Mouse (Mus musculus) cortical plate, adult 2 months (tissue): ENCODE results near the gene Myct1. TPM values are rescaled to one million over a fixed set of nuclear protein-coding genes. Genes with fewer than 3 reads are reported as not detected.

ENCODE experiments used
- H3K27ac ChIP-seq: fragments of 200-500 bp; 2 replicates; pipeline ENCODE4 v1.5.1; 2012; ENCODE audit warnings: low read length, control low read depth, inconsistent platforms; ENCODE audit not compliant: insufficient read depth
- H3K4me1 ChIP-seq: fragments of 200-500 bp; 2 replicates; pipeline ENCODE4 v1.6.1; 2011; ENCODE audit warnings: low read length; ENCODE audit not compliant: control insufficient read depth, insufficient read depth
- H3K4me3 ChIP-seq: fragments of 200-500 bp; 2 replicates; pipeline ENCODE4 v1.5.1; 2011; ENCODE audit warnings: mild to moderate bottlenecking, low read length, control low read depth; ENCODE audit not compliant: insufficient read depth
- CTCF ChIP-seq: fragments of 200-500 bp; IDR thresholded peaks from 2 replicates; pipeline ENCODE4 v1.5.1; 2011; ENCODE audit warnings: mild to moderate bottlenecking, control low read depth, low read length; ENCODE audit not compliant: insufficient read depth; ENCODE audit errors: extremely low read depth
- POLR2A ChIP-seq: fragments of 200-500 bp; IDR thresholded peaks from 2 replicates; pipeline ENCODE4 v1.6.1; 2011; ENCODE audit warnings: mild to moderate bottlenecking, low read length, control low read depth; ENCODE audit not compliant: insufficient read depth; ENCODE audit errors: extremely low read depth
- polyA plus RNA-seq: library from polyadenylated mRNA; depleted of rRNA; stranded (reverse); fragments of >200 nt; gene quantifications from 2 replicates; pipeline ENCODE4 v1.2.3, GENCODE M21; 2012; rRNA removed

Myct1 gene
- polyA plus RNA-seq, 1 experiment: 0.61 TPM

GRCm38 (mm10) chr10:5604371-5604770 is 10.8 kb downstream of the Myct1 start:
- Histone ChIP-seq H3K27ac (no peak overlapping the region), H3K4me3 (no peak overlapping the region), H3K4me1 (no peaks in the 10 kb centered on the region)
- TF ChIP-seq POLR2A: no peak
- TF ChIP-seq CTCF: no peak

GRCm38 (mm10) chr10:5608874-5609273 is 15.3 kb downstream of the Myct1 start:
- no peak overlapping the region for H3K4me3 ChIP-seq
- TF ChIP-seq CTCF (no peak), POLR2A (no peak)
- no peaks in the 10 kb centered on the region for H3K4me1 ChIP-seq
- H3K27ac ChIP-seq: no peak overlapping the region

GRCm38 (mm10) chr10:5615186-5616040 is 21.8 kb downstream of the Myct1 start:
- H3K27ac ChIP-seq: no peak overlapping the region
- no peaks in the 10 kb centered on the region for H3K4me1 ChIP-seq
- H3K4me3 ChIP-seq: no peak overlapping the region
- no peak for TF ChIP-seq CTCF
- no peak for TF ChIP-seq POLR2A

- H3K27ac ChIP-seq: no peak overlapping the region
- TF ChIP-seq POLR2A (no peak), CTCF (no peak)
- no peak overlapping the region for H3K4me3 ChIP-seq
These were observed 32.7 kb downstream of the Myct1 start for GRCm38 (mm10) chr10:5626268-5626667.

GRCm38 (mm10) chr10:5633672-5634200 is 40.2 kb downstream of the Myct1 start:
- H3K27ac ChIP-seq: no peak overlapping the region
- H3K4me1 ChIP-seq: no peaks in the 10 kb centered on the region
- TF ChIP-seq POLR2A: no peak
- TF ChIP-seq CTCF: no peak
- no peak overlapping the region for H3K4me3 ChIP-seq

More at GRCm38 (mm10) chr10:5626268-5626667, 32.7 kb downstream of the Myct1 start:
- H3K4me1 ChIP-seq: no peaks in the 10 kb centered on the region

GRCm38 (mm10) chr10:5634336-5634735 is 40.8 kb downstream of the Myct1 start:
- no peaks in the 10 kb centered on the region for H3K4me1 ChIP-seq
- TF ChIP-seq POLR2A: no peak
- peak; percentile 43; the same call in 1 of the 2 replicates for TF ChIP-seq CTCF
- H3K4me3 ChIP-seq: no peak overlapping the region
- H3K27ac ChIP-seq: no peak overlapping the region

GRCm38 (mm10) chr10:5637322-5637721 is 43.7 kb downstream of the Myct1 start:
- no peak for TF ChIP-seq CTCF
- TF ChIP-seq POLR2A: no peak
- no peak overlapping the region for H3K4me3 ChIP-seq
- H3K4me1 ChIP-seq: no peaks in the 10 kb centered on the region
- H3K27ac ChIP-seq: no peak overlapping the region

GRCm38 (mm10) chr10:5639112-5639511 is 45.5 kb downstream of the Myct1 start, which contains the start of gene Vip:
Gene Vip, plus strand, starts transcription at chr10:5639218.
- H3K4me1 ChIP-seq: no peaks in the 10 kb centered on the region
- no peak within 1 kb of the TSS for H3K4me3 ChIP-seq
- TF ChIP-seq CTCF: no peak
- no peak for TF ChIP-seq POLR2A
- H3K27ac ChIP-seq: no peak within 1 kb of the TSS

Other genes starting within 250 kb of the Myct1 start
- gene Syne1, start 42.3 kb upstream of the Myct1 start, polyA plus RNA-seq: 165 and 174 TPM in 2 replicates
- 60.7 and 64.8 TPM in 2 replicates for gene Vip, start 45.4 kb downstream of the Myct1 start, polyA plus RNA-seq
- 1.4 and 2.0 TPM in 2 replicates for gene Fbxo5, start 211.8 kb downstream of the Myct1 start, polyA plus RNA-seq
- 6.6 and 7.0 TPM in 2 replicates for gene Mtrf1l, start 230.1 kb downstream of the Myct1 start, polyA plus RNA-seq